Mouse (Mus musculus) right cerebral cortex, adult 2 months (tissue): Measurements from ENCODE around the gene Lamc2.
A peak's percentile ranks its signal among the peaks of the same experiment; 100 is the strongest.

Source experiments
- DNase-seq, 2 experiments: peaks; one replicate each; pipeline ENCODE4 v3.0.0; 2021 to 2022; ENCODE audit warnings: low spot score in 2 of 2

Lamc2 gene

DNA sequence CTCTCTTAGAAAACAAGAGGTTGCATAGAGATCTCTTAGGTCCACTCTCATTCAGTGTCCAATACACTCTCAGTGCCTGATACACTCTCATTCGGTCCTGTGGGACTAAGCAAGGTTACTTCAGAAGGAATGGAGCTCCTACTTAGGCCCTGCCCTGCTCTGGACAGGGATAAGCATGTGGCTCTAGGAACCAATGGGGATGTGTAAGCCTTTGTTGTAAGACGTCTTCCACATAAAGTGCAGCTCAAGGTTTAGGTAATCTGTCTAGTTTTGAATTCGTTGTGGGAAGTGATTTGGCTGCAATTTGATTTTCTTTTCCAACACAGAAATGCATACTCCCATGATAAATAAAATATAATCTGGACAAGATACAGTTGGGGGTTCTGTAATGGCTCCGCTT lies 6.1 kb downstream of the Lamc2 start:
- no peak for DNase-seq

DNA sequence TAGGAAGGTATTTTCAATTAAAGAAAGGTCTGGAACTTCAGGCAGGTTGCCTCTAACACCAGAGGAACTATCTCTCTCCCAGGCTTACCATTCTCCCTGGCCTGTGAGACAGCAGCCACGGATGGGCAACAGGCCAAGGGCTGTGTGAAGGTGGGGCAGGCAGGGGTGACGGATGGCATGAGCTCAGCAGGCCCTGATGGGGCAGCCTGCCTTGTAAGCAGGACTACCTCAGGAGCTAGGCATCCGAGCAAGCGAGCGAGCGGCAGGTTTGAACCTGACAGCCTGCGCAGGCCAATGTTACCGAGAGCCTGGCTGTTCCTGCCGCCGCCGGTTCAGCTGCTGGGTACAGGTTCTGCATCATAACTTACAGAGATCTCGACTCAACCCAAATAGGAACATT lies 11.4 kb downstream of the Lamc2 start:
- no peak for DNase-seq

DNA sequence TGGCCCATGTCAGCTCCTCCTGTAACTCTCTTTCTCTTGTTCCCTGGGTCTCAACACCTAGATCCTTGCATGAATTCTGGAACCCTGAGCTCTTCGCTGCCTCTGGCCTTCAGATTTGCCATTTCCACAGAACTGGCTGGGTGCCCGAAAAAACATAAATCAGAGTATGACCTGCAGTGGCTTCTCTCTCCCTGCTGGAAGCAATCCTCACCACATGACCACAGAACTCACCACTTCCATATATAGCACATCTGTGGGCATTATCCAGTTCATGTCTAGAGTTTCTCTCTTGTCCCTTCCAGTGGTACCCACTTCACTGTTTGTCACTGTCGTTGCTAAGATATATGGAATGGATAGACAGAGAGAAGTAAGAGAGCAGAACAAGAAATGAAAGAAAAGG lies 13.0 kb downstream of the Lamc2 start:
- no peak for DNase-seq

DNA sequence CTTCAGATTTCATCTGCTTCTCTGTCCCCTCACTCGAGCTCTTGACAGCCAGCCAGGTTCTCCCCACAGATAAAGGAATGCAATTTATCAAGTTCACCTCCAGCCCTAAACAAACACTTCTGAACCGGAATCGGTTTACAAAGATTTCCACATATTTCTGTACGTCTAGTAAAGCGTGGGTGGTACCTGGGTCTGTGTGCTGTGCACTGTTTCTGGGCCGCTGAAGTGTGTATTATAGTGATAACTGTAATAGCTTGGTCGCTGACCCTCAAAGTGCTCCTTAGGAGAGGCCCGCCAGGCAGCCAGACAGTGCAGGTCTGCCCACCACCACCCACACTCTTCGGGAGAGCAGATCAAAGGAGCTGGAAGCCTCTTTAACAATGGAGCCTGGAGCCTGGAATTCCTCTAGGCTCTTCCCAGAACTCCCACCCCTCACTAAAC lies 13.9 kb downstream of the Lamc2 start:
- no peak for DNase-seq

DNA sequence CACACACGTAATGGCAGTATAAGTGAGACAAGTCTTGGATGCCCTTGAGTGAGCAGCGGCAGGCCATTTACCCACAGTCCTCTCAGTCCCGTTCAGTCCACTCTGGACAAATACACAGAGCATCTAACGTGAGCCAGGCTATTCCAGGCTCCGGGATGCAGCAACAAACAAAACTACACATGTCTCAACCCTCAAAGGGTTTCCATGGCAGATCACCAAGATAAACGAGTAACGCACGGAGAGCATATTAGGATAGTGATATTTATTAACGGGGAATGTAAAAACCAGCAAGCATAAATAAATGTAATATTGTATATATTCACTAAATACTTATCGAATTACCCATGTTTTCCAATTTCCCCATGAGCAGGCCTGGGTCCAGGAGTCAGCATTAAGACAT lies 15.2 kb downstream of the Lamc2 start:
- DNase-seq: no peak

DNA sequence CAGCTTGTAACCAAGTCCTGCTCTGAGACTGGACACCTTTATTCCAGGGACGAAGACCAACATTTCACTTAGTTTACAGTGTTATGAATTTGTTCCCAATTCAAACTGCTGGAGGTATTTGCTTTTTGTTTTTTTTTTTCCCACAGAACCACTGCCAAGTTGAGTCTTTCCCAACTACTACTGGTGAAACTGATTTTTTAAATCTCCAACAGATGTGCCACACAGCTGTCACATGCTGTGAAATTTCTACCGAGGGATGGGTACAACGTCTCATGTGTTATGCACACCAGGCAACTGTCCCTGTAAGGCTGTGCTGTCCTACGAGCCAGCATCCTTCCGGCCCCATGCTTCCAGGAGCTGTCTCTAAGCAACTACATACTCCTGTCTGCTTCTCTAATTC lies 18.0 kb downstream of the Lamc2 start:
- DNase-seq: no peak

DNA sequence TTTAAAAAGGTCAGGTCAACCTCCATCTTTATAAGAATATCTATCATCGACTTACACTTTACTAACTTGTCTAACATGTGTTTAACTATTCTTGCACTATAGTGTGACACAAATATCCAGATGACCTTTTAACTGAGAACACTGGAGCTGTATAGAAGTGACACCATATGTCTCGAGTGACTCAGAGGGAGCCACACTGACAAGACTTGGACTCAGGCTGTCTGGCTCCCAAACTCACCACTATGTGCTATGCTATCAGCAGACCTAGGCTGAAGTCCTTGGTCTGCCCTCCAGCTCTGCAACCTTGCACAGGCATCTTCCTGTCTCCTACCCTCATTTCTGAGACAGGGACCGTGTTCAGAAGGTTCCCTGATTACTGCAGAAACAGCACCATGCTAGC lies 22.4 kb downstream of the Lamc2 start:
- no peak for DNase-seq

DNA sequence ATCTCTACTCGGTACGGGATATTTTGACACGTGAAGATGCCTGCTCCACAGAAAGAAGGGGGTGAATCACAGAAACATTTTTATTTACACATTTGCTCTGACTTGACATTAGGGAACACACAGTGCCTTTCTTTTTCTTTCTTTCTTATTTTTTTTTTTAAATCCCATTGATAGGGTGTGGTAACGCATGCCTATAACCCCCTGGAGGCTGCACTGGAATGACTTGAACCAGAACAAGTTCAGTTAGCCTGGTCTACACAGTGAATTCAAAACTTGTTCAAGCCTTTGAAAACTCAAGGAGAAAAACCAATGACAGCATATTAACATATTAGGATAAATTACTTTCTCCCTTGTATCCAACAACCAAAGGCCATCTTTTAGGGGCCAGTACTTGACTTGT lies 27.1 kb downstream of the Lamc2 start:
- DNase-seq: no peak

DNA sequence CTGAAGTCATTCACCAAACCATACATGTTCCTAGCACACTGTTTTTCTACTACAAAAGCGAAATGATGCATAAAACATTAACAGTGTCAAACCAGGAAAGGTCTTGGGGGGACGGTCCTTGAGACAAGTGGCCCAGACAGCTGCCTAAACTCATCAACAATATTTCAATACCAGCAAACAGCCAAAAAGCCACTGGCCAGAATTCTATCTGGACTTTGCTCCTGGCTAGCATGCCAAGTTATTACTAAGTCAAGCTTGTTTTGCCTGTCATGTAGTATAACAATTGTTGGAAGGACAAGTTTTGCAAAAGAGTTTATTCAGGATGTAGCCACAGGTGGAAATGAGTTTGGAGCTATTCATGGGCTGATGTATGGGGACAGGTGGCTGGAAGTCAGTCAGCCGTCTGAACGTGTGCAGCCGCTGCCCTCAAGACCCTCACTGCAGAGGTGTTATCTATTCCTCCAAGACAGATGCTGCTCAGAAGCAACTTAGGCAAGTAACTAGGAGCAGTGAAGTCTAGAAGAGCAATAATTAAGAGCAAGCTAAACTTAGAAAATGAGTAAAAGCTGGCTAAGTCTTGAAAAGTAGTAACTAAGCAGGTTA lies 29.1 kb downstream of the Lamc2 start:
- no peak for DNase-seq

DNA sequence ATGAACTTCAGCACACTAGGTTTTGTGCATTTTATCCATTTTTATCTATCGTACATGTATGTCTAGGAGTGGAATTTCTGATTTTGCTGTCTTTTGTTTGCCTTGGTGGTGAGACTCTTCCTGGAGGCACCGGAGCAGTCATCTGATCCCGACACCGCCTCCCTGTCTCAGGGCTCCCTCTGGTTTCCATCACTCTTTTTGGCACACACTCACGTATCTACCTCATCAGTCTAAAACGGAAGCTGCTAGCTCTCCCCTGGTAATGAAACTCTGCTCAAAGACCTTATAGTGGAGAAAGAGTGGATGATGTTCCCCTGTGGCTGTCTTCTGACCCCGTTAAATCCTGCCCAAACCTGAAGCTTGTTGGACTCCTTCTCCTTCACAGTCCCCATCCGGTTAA lies 30.9 kb downstream of the Lamc2 start:
- DNase-seq: no peak

DNA sequence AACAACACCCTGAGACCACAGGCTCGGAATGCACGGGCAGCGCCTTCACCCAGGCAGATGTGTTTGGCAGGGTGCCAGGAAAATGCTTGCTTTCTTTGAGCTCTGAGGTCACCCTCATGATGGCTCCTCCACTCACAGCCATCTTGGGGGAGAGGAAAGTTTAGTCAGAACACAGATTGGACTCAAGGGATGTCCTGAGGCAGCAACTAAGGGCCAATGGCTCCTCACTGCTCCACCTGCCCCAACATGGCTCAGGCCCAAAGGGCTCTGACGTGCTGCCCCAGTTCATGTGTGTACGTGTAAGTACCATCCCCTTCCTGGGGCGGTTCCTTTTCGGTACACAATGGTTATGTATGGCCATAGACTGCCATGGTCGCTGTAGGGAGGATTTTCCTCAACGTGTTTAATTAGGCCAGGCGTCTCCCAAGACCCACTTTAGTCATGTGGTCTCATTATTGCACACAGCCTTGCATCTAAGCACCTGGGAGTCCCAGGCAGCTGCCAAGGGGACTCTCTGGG lies 32.6 kb downstream of the Lamc2 start:
- no peak for DNase-seq

DNA sequence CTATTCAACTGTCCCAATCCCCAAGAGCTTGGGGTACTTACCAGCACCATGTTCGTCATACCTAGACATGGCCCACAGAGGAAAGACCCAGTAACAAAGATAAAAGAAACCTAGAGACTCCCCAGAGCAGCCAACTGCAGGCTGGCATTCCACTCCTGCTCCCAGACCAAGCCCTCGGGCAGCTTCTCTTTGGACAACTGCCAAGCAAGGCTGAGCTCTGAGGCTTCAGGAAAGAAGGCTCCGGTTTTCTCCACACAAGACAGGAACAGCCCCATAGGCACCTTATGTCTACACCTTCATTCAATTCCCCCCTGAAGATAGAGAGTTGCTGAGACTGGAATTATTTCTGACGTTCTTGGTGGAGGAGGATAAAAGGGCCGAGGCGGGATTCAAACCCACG lies 33.7 kb downstream of the Lamc2 start:
- no peak for DNase-seq

DNA sequence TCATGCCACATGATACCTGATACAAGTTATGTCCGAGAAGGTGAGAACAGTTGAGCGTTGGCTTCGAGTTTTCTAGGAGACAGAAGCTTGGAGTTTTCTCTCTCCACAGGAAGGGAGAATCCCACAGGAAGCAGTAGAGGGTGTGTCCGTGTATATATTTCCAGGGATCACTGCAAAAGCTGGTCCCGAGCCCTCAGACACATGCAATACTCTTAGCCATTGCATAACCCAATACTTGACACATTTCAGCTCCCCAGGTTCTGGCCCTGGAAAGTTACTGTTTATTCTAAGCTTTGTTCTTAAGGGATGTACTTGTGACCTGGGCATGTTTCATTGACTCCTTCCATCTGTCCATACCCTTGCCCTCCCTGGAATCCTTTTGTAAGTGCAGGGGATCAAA lies 40.5 kb downstream of the Lamc2 start:
- no peak for DNase-seq

DNA sequence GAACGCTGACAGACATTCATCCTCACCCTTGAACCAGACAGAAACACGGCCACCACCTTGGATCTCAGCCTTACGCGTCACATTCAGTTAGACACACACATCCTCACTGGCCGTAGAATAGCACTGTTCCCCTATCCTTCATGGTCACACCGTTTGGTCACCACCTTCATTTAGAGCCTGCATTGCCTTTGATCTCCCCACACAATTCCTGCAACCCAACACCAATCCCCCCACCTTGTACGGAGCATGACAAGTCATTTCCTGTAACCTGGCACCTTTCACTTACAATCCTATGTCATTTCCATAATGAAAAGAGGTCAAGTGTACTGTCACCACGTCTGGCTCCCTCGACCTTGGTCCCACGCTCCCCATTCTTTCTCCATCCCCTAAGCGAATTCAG lies 42.2 kb downstream of the Lamc2 start:
- DNase-seq: no peak

DNA sequence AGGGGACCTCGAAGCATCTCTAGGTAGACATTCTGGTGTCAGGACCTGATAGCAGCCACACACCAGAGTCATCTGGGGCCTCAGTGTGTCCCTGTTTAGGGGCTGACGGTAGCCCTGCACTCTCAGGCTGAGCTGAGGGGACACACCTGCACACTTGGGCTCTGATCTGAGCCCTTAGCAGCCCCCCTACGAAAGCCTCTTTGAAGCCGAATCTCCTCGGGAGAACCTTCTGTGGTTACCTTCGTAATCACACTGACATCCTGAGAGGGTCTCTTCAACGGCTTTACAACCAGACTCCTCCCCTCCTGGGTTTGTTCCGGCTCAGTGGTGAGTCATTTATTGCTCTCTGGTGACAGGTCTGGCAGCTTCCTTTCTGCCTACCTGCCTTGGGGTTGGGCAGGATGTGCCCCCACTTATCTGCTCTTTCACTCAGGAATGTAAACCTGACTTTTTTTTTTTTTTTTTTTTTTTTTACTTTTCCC lies 45.5 kb downstream of the Lamc2 start:
- no peak for DNase-seq

DNA sequence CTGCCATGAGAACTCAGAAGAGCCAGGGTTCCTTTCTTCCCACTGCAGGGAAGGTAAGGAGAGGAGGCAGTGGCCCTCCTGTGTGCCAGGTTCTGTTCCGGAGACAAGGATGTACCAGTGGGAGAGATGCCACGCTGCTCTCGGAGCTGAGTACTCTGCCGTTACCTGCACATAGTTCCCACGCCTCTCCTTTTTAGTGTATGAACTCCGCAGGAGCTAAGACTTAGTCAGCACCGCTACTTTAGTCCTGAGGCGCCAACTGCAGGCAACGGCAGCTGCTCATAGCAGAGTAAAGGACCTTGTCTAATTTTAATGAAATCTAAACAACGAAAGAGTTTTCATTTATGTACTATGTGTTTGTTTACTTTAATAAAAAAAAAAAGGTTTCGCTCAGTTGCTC lies 46.0 kb downstream of the Lamc2 start:
- DNase-seq: no peak

DNA sequence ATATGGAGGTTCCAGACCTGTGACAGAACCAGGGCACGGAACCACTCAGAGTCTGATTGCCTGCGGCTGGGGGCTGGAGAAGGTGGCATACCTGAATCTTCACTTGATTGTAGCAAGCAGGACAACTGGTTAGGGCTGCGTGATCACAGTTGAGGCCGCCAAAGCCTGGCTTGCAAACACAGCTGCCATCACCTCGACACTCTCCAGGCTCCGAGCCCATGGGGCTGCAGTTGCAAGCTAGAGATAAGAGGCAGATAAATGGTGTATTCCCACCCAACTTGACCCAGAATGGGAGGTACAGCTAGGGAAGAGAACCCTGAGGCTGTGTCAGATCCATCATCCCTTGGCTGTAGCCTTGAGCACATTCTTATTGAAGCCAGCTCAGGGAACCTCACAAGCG lies 46.6 kb downstream of the Lamc2 start:
- no peak for DNase-seq

DNA sequence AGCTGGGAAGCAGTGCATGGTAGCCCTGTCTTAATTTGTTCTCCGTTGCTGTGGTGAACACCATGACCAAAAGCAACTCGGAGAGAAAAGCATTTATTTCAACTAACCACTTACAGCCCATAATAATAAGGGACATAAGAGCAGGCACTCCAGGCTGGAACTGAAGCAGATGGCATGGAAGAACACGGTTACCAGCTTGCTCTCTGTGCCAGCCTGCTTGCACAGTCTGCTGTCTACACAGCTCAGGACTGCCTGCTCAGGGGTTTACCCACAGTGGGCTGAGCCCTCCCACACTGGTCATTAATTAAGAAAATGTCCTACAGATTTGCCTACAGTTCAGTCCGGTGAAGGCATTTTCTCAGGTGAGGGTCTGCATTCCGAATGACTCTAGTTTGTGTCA lies 47.8 kb downstream of the Lamc2 start:
- DNase-seq: no peak

DNA sequence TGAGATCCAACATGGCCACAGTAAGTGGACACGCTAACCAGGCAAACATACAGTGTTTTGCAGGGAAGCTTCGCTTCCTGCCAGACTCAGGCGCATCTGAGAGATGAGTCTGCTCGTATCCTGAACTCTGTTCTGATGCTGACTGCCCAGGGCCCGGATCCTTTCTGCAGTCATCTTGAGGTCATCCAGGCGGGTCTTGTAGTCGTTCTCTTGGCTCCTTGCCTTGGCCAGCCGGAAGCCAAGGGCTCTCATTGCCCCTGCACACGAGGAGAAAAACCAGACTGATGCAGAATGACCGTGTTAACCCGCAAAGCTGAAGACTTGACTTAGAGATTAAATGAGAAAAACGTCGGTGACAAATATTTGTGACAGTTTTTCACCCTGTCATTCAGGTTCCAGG lies 49.6 kb downstream of the Lamc2 start:
- no peak for DNase-seq

DNA sequence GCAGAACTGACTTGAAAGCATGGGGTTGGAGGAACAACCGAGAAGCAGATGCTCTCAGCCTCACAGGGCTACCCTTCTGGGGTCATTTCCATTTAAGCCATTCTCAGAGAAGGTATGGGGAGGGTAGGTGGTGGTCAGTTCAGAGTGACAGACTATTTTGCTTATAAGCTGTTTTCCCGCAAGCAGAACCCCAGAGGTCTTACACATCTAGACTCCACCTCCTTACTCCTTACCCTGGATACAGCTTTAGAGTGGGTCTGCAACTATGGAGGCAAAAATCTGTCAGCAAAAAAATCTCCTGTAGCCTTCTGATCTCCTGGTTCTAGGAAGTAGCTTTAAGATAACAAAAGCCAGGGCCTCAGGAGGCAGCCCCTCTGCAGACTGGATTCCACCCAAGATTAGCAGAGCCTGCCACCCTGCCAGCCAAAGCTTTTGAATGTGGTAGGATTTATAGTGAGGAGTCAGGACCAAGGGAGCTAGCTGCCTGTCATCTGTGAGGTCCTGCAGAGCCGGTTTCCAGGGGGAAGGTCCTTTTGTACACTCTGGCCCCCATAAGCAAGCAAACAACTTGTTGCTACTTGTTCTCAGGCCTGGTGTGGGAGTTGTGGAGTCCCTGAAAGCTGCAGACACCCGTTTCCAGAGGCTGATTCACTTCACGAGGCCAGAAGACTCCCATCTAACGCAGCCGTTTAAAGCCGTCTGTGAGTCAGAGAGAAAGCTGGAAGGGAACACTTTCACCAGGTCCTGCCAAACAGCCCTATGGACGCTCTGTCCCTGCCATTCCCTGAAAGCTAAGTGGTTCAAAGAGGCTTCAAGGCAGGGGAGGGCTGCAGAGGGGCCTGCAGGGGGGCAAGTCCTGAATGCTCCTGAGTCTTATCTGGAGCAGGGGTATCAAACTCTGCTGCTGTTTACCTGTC lies 52.1 kb downstream of the Lamc2 start:
- no peak for DNase-seq

DNA sequence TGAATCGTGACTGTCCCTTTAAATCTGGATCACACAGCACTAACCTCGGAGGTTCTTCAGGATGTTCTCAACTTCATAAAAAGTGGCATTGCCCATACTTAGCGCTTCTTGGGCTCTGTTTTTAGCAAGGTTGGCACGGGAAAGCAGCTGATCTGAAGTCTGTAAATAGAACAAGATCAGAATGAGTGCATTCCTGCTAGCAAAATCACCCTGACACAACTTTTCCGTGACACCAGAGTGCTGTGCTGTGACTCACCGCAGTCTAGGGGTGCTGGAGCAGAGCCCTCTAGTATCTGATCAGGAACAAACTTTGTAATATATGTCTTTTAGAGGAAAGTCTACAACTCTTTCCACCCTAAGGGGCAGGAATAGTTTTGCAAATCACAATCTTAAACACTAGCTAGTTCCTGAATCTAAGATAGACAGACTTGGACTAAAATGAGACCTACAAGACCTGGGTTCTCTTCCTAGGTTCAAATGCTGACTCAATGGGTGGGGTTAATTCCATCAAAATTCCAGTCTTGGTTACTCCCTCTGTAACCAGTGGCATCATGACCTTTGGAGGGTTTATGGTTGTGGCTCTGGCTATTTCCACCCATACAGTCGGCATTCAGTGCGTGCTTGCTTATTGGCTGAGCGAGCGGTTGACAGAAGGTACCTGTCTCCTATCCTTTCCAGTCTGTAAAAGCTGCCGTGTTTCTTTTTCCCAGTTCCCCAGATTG lies 56.1 kb downstream of the Lamc2 start:
- DNase-seq: peak in 1 of 2 experiments; percentile 17

DNA sequence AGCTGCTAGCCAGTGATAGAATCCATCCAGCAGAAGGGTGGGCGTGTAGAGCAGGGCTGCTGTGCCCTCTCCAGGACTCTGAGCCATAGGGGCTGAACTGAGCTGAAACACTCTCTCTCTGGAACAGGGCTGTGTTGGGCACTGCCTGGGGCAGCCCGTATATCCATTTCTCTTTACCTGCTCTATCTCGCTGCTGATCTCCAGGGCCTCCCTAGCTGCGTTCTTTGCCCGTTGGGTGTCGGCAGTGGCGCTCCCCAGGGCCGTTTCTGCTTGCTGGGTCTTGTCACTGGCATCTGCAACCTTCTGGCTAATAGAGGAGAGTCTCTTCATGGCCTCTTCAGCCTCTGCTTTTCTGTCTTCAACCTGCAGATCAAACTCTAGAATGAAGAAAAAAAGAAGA lies 57.5 kb downstream of the Lamc2 start:
- DNase-seq: no peak
